Mouse (Mus musculus) liver, postnatal 0 days (tissue): ENCODE data around the gene Hivep3.

Experiments
- CTCF ChIP-seq: sonication (generic); IDR thresholded peaks from 2 replicates; pipeline ENCODE4 v1.5.1; 2016; ENCODE audit warnings: antibody characterized with exemption, low read depth
- EP300 ChIP-seq: IDR thresholded peaks from 2 replicates; pipeline ENCODE4 v1.6.1; 2016; ENCODE audit warnings: antibody characterized with exemption, low read depth, mild to moderate bottlenecking

DNA sequence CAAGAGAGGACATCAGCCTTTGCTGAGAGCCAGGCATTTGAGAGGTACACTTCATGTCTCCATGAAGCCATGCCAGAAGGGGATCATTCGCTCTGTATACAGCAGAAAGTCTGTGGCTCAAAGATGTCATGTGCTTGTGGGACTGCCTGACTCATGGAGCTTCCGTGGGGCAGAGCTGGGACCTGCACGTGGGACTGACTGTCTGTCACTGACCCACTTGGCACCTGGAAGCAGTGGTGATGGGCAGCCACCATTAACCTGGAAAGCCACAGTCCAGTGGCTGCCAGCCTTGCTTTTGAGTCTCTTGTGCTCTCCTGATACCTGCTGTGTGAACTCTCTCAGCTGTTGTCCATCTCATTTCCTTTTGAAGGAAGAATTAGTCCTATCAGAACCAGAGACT is 256.8 kb downstream of the Hivep3 start:
- TF ChIP-seq CTCF: no peak
- TF ChIP-seq EP300: no peak
